Mouse (Mus musculus) left cerebral cortex, adult 11 months (tissue): Measurements from ENCODE around the gene Robo3.

Experiments used
- DNase-seq: peaks from one replicate; pipeline ENCODE4 v3.0.0; 2022; ENCODE audit warnings: low spot score

Robo3 gene

GRCm38 (mm10) chr9:37368081-37368830, 64.8 kb downstream of the Robo3 start:
- DNase-seq, result no peak

- peak; percentile 65 for DNase-seq
Measured at GRCm38 (mm10) chr9:37367301-37368080, 65.6 kb downstream of the Robo3 start, which contains the start of gene Hepacam. Gene Hepacam (plus strand): TSS chr9:37367351.

- no peak for DNase-seq
Measured at GRCm38 (mm10) chr9:37365706-37366105, 67.3 kb downstream of the Robo3 start.
